Mouse (Mus musculus) retina, postnatal 1 day (tissue): ENCODE measurements around the gene Pigv.

ENCODE experiments used
- DNase-seq: peaks from one replicate; pipeline ENCODE4 v3.0.0-alpha.2; 2012

The Pigv gene

DNA sequence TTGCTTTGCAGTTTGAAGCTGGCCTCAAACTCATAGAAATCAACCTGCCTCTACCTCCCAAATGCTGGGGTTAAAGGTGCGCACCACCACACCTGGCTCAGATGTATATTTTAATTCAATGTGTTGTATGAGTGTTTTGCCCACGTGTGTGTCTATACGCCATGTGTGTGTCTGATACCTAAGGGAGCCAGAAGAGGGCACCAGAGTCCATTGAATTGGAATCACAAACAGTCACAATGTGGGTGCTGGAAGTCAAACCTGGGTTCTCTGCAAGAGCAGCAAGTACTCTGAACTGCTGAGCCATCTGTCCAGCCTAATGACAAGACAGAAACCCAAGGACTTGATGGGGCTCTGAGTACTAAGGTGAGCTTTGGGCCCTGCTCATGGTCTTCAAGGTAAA is 27.3 kb downstream of the Pigv start:
- no peak for DNase-seq

DNA sequence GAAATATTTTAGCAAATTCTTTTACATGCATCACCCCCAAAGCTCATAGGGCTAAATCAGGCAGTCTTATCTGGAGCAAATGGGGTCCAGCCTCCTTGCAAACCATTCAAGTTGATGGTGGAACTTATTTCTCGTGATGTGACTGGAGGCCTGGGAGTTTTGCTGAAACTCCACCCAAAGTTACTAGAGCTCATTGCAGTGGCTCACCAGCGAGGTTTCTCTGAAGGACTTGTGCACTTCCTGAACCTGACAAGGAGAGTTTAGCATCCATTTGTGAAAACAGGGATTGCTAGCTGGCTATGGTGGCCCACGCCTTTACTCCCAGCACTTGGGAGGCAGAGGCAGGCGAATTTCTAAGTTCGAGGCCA is 38.4 kb downstream of the Pigv start:
- DNase-seq, result no peak

DNA sequence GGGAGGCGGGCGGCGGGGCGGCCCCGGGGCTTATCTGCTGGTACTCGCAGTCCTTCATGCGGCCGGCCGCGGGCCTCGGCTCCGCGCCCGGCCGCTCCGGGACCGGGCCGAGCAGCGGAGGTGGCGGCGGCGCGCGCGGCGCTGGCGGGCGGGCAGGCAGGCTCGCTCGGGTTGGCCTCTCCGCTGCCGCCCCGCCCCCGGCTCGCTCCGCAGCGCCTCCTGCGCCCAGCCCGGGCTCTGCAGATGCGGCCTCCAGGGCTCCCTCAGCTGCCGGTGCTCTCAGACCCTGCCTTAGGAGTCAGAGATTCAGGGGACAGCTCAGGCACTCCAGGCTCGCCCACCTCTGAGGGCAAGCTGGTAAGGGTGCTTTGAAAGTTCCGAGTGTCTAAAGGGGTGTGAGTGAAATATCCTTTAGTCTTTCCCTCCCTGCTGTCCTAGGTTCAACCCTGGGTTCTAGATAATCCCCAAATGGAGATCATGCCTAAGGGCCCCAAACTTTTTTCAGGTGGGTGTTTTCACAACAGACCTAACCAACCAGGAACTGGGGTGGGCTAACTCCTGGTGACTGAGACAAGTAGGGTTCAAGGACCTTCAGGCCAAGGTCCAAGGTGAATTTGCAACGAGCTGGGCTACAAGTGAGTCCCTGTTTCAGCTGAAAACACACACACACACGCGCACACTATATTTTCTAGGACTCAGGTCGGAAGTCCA is 39.0 kb downstream of the Pigv start:
- DNase-seq, result peak; percentile 89

DNA sequence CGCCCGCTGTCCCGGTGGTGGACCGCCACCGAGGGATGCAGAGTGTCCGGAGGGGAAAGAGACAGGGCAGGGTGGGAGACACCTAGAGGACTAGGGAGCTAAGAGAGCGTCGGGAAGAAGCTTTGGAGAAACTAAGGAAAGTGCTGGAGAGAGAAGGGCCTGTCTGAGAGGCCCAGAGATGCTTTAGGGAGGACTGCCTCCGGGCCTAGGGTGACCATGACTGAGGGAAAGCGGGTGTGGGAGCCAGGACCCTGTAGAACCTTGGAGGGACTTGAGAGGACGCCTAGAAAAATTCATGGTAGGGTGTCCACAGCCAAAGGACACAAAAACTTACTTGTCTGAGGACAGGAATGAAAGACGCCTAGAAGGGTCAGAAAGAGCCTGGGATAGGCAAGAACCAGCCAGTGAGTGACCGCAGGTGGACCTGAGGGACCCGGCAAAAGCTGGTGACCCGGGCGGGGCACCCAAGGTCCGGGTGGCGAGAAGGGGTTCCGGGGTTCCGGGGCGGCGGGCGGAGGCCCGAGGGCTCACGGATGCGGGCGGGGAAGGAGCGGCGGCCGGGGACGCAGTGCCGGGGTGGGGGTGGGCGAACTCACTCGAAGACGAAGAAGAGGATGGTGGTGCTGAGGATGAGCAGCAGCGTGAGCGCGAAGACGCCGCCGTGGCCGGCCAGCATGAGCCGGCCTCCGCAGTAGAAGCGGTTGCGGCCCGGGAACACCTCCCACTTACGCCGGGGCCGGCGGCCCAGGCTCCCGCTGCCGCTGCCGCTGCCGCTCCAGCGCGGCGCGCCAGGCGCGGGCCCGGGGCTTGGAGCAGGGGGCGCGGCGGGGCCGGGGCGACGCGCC is 39.7 kb downstream of the Pigv start:
- DNase-seq, result no peak

GRCm38 (mm10) chr4:133631769-133632411 is 40.6 kb downstream of the Pigv start:
- DNase-seq, result no peak

GRCm38 (mm10) chr4:133631071-133631768 is 41.2 kb downstream of the Pigv start:
- no peak for DNase-seq

DNA sequence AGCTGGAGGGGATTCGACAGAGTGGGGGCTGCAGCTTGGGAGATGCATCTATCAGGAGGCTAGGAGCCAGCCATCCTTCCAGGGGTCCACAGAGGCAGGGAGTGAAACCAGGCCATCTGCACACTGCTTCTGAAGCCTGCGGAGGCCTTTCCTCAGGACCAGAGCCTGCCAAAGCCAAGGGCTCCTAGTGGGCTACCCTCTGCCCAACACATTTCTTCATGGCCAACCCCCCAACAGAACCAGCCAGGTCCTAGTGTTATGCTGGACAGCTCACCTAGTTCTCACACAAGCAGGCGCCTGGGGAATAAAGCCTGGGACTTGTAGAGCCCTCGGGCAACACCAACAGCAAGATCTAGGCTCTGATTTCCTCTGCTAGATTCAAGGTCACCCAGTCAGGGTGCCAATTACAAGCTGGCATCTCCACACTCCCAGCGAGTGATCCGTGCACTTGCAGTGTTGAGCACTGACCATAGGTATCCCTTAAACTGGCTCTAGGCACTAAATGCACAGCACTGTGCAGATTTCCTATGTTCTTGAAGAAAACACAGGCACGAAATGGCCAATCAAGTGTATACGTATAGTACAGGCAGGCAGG is 42.0 kb downstream of the Pigv start:
- no peak for DNase-seq

DNA sequence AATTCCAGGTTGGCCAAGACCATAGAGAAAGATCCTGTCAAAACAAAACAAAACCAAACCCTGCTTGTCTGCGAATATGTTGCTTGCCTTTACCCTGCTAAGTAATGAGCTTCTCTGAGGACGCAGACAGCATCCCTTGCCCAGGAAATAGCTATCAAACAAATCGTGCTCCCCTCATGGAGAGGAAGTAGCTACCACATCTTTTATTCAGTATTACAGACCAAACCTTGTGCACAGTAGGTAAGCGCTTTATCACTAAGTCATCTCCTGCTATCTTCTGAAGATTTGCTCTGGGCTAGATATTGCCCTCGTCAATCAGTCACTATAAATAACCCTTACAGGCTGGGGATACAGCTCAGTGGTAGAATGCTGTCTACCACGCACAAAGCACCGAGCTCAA is 43.3 kb downstream of the Pigv start:
- DNase-seq, result no peak

DNA sequence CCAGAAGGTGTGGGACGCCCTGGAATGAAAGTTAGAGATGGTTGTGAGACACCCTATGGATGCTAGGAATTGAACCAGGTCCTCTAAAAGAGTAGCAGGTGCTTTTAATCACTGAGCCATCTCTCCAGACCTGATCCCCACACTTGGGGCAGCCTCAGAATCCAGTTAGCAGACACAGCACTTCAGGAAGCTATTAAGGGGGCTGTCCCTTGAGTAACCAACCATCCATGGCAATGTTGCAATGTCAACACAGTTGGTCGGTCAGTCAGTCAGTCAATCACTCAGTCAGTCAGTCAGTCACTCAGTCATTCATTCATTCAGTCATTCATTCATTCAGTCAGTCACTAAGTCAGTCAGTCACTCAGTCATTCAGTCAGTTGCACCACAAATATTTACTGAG is 43.9 kb downstream of the Pigv start:
- no peak for DNase-seq

DNA sequence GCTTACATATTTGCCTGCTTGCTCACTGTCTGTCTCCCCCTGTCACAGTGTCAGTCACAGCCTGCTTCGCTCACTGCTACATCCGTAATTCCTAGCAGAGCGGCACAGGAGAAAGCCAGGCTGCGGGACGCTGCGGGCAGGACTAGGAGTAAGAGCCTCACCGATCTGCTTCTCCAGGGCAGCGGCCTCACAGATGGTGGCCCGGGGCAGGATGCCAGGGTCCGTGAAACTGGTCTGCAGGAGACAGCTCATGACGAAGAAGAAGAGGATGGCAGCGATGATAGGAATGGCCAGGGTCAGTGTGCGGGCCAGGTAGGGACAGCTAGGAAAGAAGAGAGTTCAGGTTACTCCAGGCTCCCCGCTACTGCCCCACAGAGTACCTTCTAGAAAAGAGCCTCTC is 45.4 kb downstream of the Pigv start:
- no peak for DNase-seq

- DNase-seq, result no peak
Measured at GRCm38 (mm10) chr4:133626621-133627020, 45.8 kb downstream of the Pigv start.

- no peak for DNase-seq
Measured at GRCm38 (mm10) chr4:133626221-133626620, 46.2 kb downstream of the Pigv start.

GRCm38 (mm10) chr4:133625621-133626071 is 46.8 kb downstream of the Pigv start:
- no peak for DNase-seq

DNA sequence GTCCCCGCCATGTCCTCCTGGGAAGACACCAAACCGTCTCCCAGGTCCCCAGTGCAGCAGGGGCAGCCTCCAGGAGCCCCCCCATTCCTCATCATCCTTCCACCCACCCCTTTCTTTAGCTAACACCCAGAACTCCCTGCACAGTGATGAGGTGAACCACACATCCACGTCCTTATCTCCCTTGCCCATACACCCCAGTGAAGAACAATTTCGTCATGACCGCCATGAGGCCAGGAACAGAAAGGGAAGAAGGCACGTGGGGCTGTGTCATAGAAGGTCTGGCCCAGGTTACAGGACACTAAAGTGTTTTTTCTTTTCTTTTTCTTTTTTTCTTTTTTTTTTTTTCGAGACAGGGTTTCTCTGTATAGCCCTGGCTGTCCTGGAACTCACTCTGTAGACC is 47.6 kb downstream of the Pigv start:
- DNase-seq, result no peak

DNA sequence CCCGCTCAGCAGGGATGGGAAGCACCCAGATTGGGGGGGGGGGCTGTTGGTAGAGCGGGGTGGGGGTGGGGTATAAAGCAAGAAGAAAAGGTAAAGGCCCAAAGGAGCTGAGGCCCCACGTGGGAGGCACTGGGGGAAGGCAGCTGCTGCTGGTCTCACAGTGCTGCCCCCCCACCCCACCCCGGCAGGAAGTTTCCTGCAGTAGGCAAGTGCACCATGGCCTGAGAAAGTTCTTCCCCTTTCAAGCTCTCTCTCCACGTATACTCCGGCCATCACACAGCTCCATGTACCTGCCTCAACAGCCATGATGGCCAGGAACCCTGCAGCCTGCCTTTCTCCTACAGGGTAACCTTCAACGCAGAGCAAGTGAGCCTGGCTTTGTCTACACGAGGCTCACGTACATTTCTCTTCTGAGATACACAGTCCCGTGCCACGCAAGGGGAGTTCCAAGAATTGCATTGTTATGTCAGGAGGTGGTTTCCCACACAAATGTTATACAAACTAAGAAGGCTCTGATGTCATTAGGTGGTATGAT is 50.2 kb downstream of the Pigv start:
- DNase-seq, result no peak

GRCm38 (mm10) chr4:133620668-133621067 is 51.8 kb downstream of the Pigv start:
- no peak for DNase-seq

- DNase-seq, result no peak
Measured at GRCm38 (mm10) chr4:133619473-133620136, 52.8 kb downstream of the Pigv start.

- DNase-seq, result no peak
Measured at GRCm38 (mm10) chr4:133617936-133618335, 54.5 kb downstream of the Pigv start.

DNA sequence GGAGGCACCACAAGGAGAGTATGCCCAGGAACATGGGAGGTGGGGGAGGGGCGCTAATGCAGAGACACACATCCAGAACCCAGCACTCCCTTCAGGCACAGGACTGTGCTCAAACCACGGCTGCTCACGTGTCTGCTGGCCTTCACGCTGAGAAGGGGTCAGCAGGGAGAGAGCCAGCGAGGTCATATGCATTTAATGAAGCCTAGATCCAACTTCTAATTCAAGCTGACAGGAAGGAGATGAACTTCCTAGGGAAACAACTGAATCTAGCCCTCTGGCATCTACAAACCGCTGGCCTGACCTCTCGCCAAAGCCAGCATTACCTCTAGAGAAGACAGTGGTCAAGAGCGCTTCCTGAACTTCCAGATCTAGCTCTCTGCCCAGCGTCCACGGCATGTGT is 57.0 kb downstream of the Pigv start:
- peak; percentile 22 for DNase-seq

DNA sequence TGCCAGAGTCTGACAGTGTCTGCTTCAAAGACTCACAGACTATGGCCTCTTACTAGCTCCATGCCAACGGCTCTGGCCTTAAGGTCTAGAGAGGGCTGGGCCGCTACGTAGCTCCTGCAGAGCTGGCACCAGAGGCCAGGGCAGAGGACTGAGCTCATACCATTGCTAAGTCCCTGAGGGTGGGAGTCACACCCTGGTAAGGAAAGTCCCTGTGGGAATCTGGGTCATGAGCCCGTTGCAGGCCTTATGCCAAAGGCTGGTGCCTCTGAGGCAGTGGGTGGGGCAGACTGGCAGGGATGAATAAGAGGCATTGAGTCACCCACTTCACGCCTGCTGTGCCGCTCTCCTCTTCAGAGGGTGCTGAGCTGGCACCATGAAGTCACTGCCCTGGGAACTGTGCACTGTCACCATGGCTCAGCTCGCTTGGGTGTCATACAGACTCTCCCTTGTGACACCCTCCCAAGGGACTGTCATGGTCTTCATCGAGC is 58.1 kb downstream of the Pigv start:
- DNase-seq, result peak; percentile 57

DNA sequence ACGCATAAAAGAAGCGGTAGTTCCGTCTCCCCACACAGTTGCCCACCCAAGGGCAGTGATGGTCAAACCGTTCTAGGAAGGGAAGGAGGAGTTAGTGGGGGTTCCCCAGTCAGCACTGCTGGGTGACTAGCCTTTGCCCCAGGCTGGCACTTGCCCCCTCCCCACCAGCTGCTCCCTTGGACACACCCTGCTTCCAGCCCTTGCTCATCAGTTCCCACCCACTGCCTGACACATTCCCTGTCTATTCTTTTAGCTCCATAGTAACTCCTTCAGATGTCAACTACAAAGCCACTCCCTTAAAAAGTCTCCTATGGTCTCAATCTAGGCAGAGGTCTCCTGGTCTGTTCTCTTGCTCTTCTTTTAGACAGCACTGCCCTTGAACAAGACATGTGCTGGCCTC is 58.6 kb downstream of the Pigv start:
- no peak for DNase-seq

GRCm38 (mm10) chr4:133613026-133613425 is 59.4 kb downstream of the Pigv start:
- no peak for DNase-seq
